Mouse (Mus musculus) liver, embryonic 12.5 days (tissue): ENCODE results near the gene Sult2b1. TPM values are rescaled to one million over a fixed set of nuclear protein-coding genes. Genes with fewer than 3 reads are reported as not detected.

Experiments used
- ATAC-seq: fragments of 200-750 bp; cut with Nextera tagmentation; 2 replicates; pipeline ENCODE4 v1.8.0; 2017; ENCODE audit warnings: moderate number of reproducible peaks, mild to moderate bottlenecking, moderate library complexity
- H3K27ac ChIP-seq: fragments of 300-500 bp; sonication (generic); 2 replicates; pipeline ENCODE4 v1.5.1; 2016; ENCODE audit warnings: mild to moderate bottlenecking
- H3K27me3 ChIP-seq: fragments of 300-500 bp; sonication (generic); replicated peaks from 2 replicates; pipeline ENCODE4 v1.6.1; 2016; ENCODE audit warnings: mild to moderate bottlenecking, moderate library complexity
- H3K36me3 ChIP-seq: fragments of 300-500 bp; sonication (generic); 2 replicates; pipeline ENCODE4 v1.6.1; 2016; ENCODE audit warnings: mild to moderate bottlenecking, moderate library complexity
- H3K4me1 ChIP-seq: fragments of 300-500 bp; sonication (generic); 2 replicates; pipeline ENCODE4 v1.6.1; 2016
- H3K4me2 ChIP-seq: fragments of 300-500 bp; sonication (generic); 2 replicates; pipeline ENCODE4 v1.6.1; 2016; ENCODE audit warnings: mild to moderate bottlenecking, moderate library complexity
- H3K4me3 ChIP-seq: fragments of 300-500 bp; sonication (generic); 2 replicates; pipeline ENCODE4 v1.5.1; 2016; ENCODE audit warnings: mild to moderate bottlenecking, moderate library complexity
- H3K9ac ChIP-seq: fragments of 300-500 bp; sonication (generic); 2 replicates; pipeline ENCODE4 v1.6.1; 2016; ENCODE audit warnings: mild to moderate bottlenecking, moderate library complexity
- H3K9me3 ChIP-seq: fragments of 300-500 bp; sonication (generic); replicated peaks from 2 replicates; pipeline ENCODE4 v1.6.1; 2016; ENCODE audit warnings: mild to moderate bottlenecking, moderate library complexity
- WGBS: fragments of 180-500 bp; shearing (Covaris S2); methylation state at CpG from one replicate; pipeline ENCODE4 v1.1.7; 2016; ENCODE audit not compliant: insufficient replicate concordance; 5-methylcytosine and 5-hydroxymethylcytosine counted together
- polyA plus RNA-seq: library from polyadenylated mRNA; unstranded; fragments of >200 nt; fragmentation: Nextera tagmentation; extraction: Ambion mirVana; gene quantifications from 2 replicates; pipeline ENCODE4 v1.2.1, GENCODE M21; 2016

Gene Sult2b1
- polyA plus RNA-seq, 1 experiment from 2014 or later = 0.81 TPM

- Histone ChIP-seq H3K4me3 (peak overlapping the region; percentile 71), H3K27ac (peak overlapping the region; percentile 73), H3K27me3 (peaks cover 27% of the 10 kb centered on the region), H3K9me3 (no peaks in the 10 kb centered on the region), H3K9ac (peak overlapping the region; percentile 81), H3K4me1 (peaks cover 58% of the 10 kb centered on the region), H3K36me3 (peaks cover 17% of the 10 kb centered on the region), H3K4me2 (peak overlapping the region; percentile 100)
- ATAC-seq = no peak
- under 1% methylated on average over 7 of the region's 7 CpGs for WGBS
These were observed 78.6 kb downstream of the Sult2b1 start for GRCm38 (mm10) chr7:45705873-45706281.

- WGBS = under 1% methylated on average over 21 of the region's 21 CpGs
- Histone ChIP-seq H3K4me2 (peak overlapping the region; percentile 100), H3K4me3 (peak overlapping the region; percentile 71), H3K9me3 (no peaks in the 10 kb centered on the region), H3K9ac (peak overlapping the region; percentile 81), H3K36me3 (peaks cover 13% of the 10 kb centered on the region), H3K4me1 (peaks cover 60% of the 10 kb centered on the region), H3K27ac (peak overlapping the region; percentile 73), H3K27me3 (peaks cover 31% of the 10 kb centered on the region)
- no peak for ATAC-seq
These were observed 79.0 kb downstream of the Sult2b1 start for GRCm38 (mm10) chr7:45705443-45705864.

GRCm38 (mm10) chr7:45704730-45705442, 79.6 kb downstream of the Sult2b1 start, which contains the start of gene Dbp:
Gene Dbp, plus strand, starts transcription at chr7:45705088.
- WGBS = under 1% methylated on average over 36 of the region's 36 CpGs
- Histone ChIP-seq H3K27me3 (peaks cover 37% of the 10 kb centered on the region), H3K36me3 (peaks cover 7% of the 10 kb centered on the region), H3K9ac (peak within 1 kb of the TSS; percentile 81), H3K27ac (peak within 1 kb of the TSS; percentile 73), H3K9me3 (no peaks in the 10 kb centered on the region), H3K4me1 (peaks cover 65% of the 10 kb centered on the region), H3K4me2 (peak within 1 kb of the TSS; percentile 100), H3K4me3 (peak within 1 kb of the TSS; percentile 71)
- peak; percentile 82 for ATAC-seq

GRCm38 (mm10) chr7:45704046-45704559, 80.4 kb downstream of the Sult2b1 start:
- Histone ChIP-seq H3K4me1 (peaks cover 67% of the 10 kb centered on the region), H3K4me3 (peak overlapping the region; percentile 71), H3K9me3 (no peaks in the 10 kb centered on the region), H3K9ac (peak overlapping the region; percentile 62), H3K27me3 (peaks cover 45% of the 10 kb centered on the region), H3K27ac (peak overlapping the region; percentile 72), H3K4me2 (peak overlapping the region; percentile 100), H3K36me3 (peaks cover under 1% of the 10 kb centered on the region; the same call in 1 of the 2 replicates)
- WGBS = 2% methylated on average over 13 of the region's 13 CpGs
- peak; percentile 49 for ATAC-seq

GRCm38 (mm10) chr7:45703521-45704033, 80.9 kb downstream of the Sult2b1 start:
- H3K27me3 ChIP-seq = peaks cover 50% of the 10 kb centered on the region
- 49% methylated on average over 12 of the region's 12 CpGs for WGBS
- H3K9me3 ChIP-seq = no peaks in the 10 kb centered on the region
- H3K36me3 ChIP-seq = no peaks in the 10 kb centered on the region
- H3K9ac ChIP-seq = no peak overlapping the region
- no peak for ATAC-seq
- H3K4me2 ChIP-seq = peak overlapping the region; percentile 100
- peak overlapping the region; percentile 72; the same call in 1 of the 2 replicates for H3K27ac ChIP-seq
- H3K4me1 ChIP-seq = peaks cover 64% of the 10 kb centered on the region
- peak overlapping the region; percentile 6; the same call in 1 of the 2 replicates for H3K4me3 ChIP-seq

- H3K9me3 ChIP-seq = no peaks in the 10 kb centered on the region
- 83% methylated on average over 17 of the region's 17 CpGs for WGBS
- no peak overlapping the region for H3K4me2 ChIP-seq
- H3K4me1 ChIP-seq = peaks cover 57% of the 10 kb centered on the region
- no peak for ATAC-seq
- H3K36me3 ChIP-seq = no peaks in the 10 kb centered on the region
- no peak overlapping the region for H3K9ac ChIP-seq
- H3K27ac ChIP-seq = no peak overlapping the region
- no peak overlapping the region for H3K4me3 ChIP-seq
- H3K27me3 ChIP-seq = peaks cover 56% of the 10 kb centered on the region
These were observed 81.5 kb downstream of the Sult2b1 start for GRCm38 (mm10) chr7:45702809-45703520.

- 78% methylated on average over 11 of the region's 11 CpGs for whole genome bisulfite sequencing
- Histone ChIP-seq H3K4me2 (no peak overlapping the region), H3K27ac (no peak overlapping the region), H3K36me3 (no peaks in the 10 kb centered on the region), H3K9me3 (no peaks in the 10 kb centered on the region), H3K4me3 (no peak overlapping the region), H3K27me3 (peaks cover 59% of the 10 kb centered on the region), H3K9ac (no peak overlapping the region), H3K4me1 (peaks cover 51% of the 10 kb centered on the region)
- ATAC-seq = no peak
These were observed 82.2 kb downstream of the Sult2b1 start for GRCm38 (mm10) chr7:45702316-45702715.

GRCm38 (mm10) chr7:45701607-45702006, 82.9 kb downstream of the Sult2b1 start:
- Histone ChIP-seq H3K27me3 (peaks cover 59% of the 10 kb centered on the region), H3K36me3 (no peaks in the 10 kb centered on the region), H3K27ac (no peak overlapping the region), H3K9ac (no peak overlapping the region), H3K4me2 (no peak overlapping the region), H3K4me3 (no peak overlapping the region), H3K9me3 (no peaks in the 10 kb centered on the region), H3K4me1 (peaks cover 44% of the 10 kb centered on the region)
- ATAC-seq = no peak
- WGBS = 69% methylated on average over 11 of the region's 11 CpGs

- Histone ChIP-seq H3K4me3 (no peak overlapping the region), H3K9ac (no peak overlapping the region), H3K27ac (no peak overlapping the region), H3K4me2 (no peak overlapping the region), H3K27me3 (peaks cover 59% of the 10 kb centered on the region), H3K9me3 (no peaks in the 10 kb centered on the region), H3K36me3 (no peaks in the 10 kb centered on the region), H3K4me1 (peaks cover 38% of the 10 kb centered on the region)
- no peak for ATAC-seq
- WGBS = 37% methylated on average over 11 of the region's 11 CpGs
These were observed 83.4 kb downstream of the Sult2b1 start for GRCm38 (mm10) chr7:45701072-45701471.

- H3K27me3 ChIP-seq = peaks cover 59% of the 10 kb centered on the region
- peaks cover 32% of the 10 kb centered on the region for H3K4me1 ChIP-seq
- no peaks in the 10 kb centered on the region for H3K36me3 ChIP-seq
- H3K27ac ChIP-seq = no peak overlapping the region
- ATAC-seq = no peak
- 2% methylated on average over 20 of the region's 20 CpGs for WGBS
- H3K4me3 ChIP-seq = peak overlapping the region; percentile 30
- peak overlapping the region; percentile 53 for H3K4me2 ChIP-seq
- no peaks in the 10 kb centered on the region for H3K9me3 ChIP-seq
- H3K9ac ChIP-seq = no peak overlapping the region
These were observed 84.0 kb downstream of the Sult2b1 start for GRCm38 (mm10) chr7:45700301-45701015.

GRCm38 (mm10) chr7:45699523-45700141, 84.8 kb downstream of the Sult2b1 start, which contains the start of gene Car11:
Gene Car11, plus strand, starts transcription at chr7:45699843.
- peaks cover 24% of the 10 kb centered on the region for H3K4me1 ChIP-seq

More at GRCm38 (mm10) chr7:45699523-45700141, 84.8 kb downstream of the Sult2b1 start, which contains the start of gene Car11:
- Histone ChIP-seq H3K27ac (no peak within 1 kb of the TSS), H3K27me3 (peaks cover 59% of the 10 kb centered on the region), H3K9me3 (no peaks in the 10 kb centered on the region), H3K4me3 (peak within 1 kb of the TSS; percentile 30), H3K4me2 (peak within 1 kb of the TSS; percentile 53), H3K9ac (peak within 1 kb of the TSS; percentile 30; the same call in 1 of the 2 replicates), H3K36me3 (no peaks in the 10 kb centered on the region)
- 5% methylated on average over 36 of the region's 36 CpGs for WGBS
- no peak for ATAC-seq
